Mouse (Mus musculus): ENCODE measurements at regions not wholly inside any gene's neighbourhood (a gene's known extent, or its start where the extent isn't known, plus 50 kb on each side); places are given as distances from the start of the nearest gene placed in this dataset.

GRCm38 (mm10) chr11:90844266-90844924, 156.2 kb upstream of the Tom1l1 start:
- Histone ChIP-seq H3K36me3 (no peaks in the 10 kb centered on the region), H3K4me3 (replicated peaks) (no peak overlapping the region), H3K9ac (replicated peaks) (no peak overlapping the region), H3K4me1 (replicated peaks) (no peaks in the 10 kb centered on the region), H3K9me3 (peaks cover 4% of the 10 kb centered on the region; the same call in 1 of the 2 replicates), H3K4me2 (replicated peaks) (no peak overlapping the region), H3K27me3 (no peaks in the 10 kb centered on the region), H3K27ac (no peak overlapping the region)
- no peak for ATAC-seq
- WGBS: 66% methylated on average over 15 of the region's 15 CpGs

- Histone ChIP-seq H3K9ac (replicated peaks) (no peak overlapping the region), H3K27ac (no peak overlapping the region), H3K4me1 (replicated peaks) (no peaks in the 10 kb centered on the region), H3K4me2 (replicated peaks) (no peak overlapping the region), H3K9me3 (peaks cover 3% of the 10 kb centered on the region; the same call in 1 of the 2 replicates), H3K36me3 (no peaks in the 10 kb centered on the region), H3K4me3 (replicated peaks) (no peak overlapping the region), H3K27me3 (no peaks in the 10 kb centered on the region)
- WGBS: 82% methylated on average over 1 of the region's 1 CpGs
- no peak for ATAC-seq
These were observed 150.0 kb upstream of the Tom1l1 start for GRCm38 (mm10) chr11:90838161-90838560.

DNA sequence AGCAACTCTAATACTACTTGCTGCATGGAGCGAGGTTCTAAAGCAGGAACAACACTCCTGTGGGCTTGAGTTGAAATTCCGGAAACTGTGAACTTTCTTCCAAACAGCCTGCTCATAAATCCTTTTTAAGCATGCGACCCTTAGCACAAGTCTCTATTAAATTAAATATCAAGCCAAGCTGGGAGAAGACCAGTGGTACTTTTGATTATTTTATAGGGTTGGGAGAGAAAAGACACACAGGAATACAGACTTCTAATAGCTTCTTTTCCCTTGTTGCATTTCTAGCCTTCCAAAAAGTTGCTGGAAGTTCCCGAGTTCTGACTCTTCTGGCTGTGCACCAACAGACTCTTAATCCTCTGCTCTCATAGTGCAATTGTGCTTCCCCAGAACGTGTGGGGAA, 136.6 kb upstream of the Tom1l1 start:
- Histone ChIP-seq H3K36me3 (no peaks in the 10 kb centered on the region), H3K4me1 (replicated peaks) (no peaks in the 10 kb centered on the region), H3K27ac (no peak overlapping the region), H3K4me2 (replicated peaks) (no peak overlapping the region), H3K4me3 (replicated peaks) (no peak overlapping the region), H3K9me3 (no peaks in the 10 kb centered on the region), H3K27me3 (no peaks in the 10 kb centered on the region), H3K9ac (replicated peaks) (no peak overlapping the region)
- ATAC-seq: no peak
- 68% methylated on average over 5 of the region's 5 CpGs for WGBS

DNA sequence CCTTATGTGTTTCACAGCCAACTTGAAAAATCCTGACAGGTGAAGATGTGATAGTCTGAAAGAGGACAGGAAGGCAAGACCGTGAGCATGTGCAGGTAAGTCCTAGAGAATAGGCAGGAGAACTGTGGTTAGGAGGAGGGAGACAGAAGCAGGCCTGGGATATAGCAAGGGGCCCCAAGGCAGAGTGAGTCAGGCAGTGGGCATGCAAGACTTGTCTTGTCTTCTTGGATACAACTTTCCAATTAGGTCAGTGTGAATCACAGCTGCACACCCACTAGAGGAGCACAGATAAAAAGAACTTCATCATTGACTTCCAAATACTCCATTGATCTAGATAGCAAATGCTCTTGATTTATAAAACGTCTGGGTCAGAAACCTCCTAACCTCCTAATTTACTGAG, 128.6 kb upstream of the Tom1l1 start:
- Histone ChIP-seq H3K4me2 (replicated peaks) (no peak overlapping the region), H3K4me3 (replicated peaks) (no peak overlapping the region), H3K4me1 (replicated peaks) (no peaks in the 10 kb centered on the region), H3K36me3 (no peaks in the 10 kb centered on the region), H3K27me3 (no peaks in the 10 kb centered on the region), H3K27ac (no peak overlapping the region), H3K9me3 (no peaks in the 10 kb centered on the region), H3K9ac (replicated peaks) (no peak overlapping the region)
- no peak for ATAC-seq
- WGBS: 79% methylated on average over 2 of the region's 2 CpGs

DNA sequence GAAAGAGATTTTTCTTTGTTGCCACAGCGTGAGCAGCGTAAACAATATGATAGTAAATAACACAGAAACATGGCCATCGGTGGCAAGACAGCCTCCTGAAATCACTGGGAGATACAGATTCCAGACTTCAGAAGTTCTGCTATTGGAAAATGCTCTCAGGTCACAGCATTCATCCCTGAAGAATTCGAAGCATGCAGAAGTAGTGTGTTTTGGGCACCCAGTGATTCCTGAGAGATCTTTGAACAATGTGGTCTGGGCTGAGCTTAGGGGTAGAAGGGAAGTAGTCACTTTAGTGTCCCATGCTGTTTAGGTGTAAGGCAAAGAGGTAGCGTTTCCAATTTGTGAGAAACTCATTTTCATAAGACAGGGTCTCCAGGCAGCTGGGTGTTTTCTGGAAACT, 126.3 kb upstream of the Tom1l1 start:
- Histone ChIP-seq H3K27ac (no peak overlapping the region), H3K4me2 (replicated peaks) (no peak overlapping the region), H3K36me3 (no peaks in the 10 kb centered on the region), H3K4me1 (replicated peaks) (no peaks in the 10 kb centered on the region), H3K9ac (replicated peaks) (no peak overlapping the region), H3K27me3 (no peaks in the 10 kb centered on the region), H3K4me3 (replicated peaks) (no peak overlapping the region), H3K9me3 (no peaks in the 10 kb centered on the region)
- WGBS: 90% methylated on average over 5 of the region's 5 CpGs
- no peak for ATAC-seq

GRCm38 (mm10) chr11:90812971-90813370, 124.8 kb upstream of the Tom1l1 start:
- WGBS: 76% methylated on average over 2 of the region's 2 CpGs

GRCm38 (mm10) chr11:90812530-90812929, 124.4 kb upstream of the Tom1l1 start:
- ATAC-seq: no peak
- Histone ChIP-seq H3K4me2 (replicated peaks) (no peak overlapping the region), H3K9ac (replicated peaks) (no peak overlapping the region), H3K4me3 (replicated peaks) (no peak overlapping the region), H3K4me1 (replicated peaks) (no peaks in the 10 kb centered on the region), H3K27ac (no peak overlapping the region), H3K9me3 (no peaks in the 10 kb centered on the region), H3K36me3 (no peaks in the 10 kb centered on the region), H3K27me3 (no peaks in the 10 kb centered on the region)
- 89% methylated on average over 4 of the region's 4 CpGs for WGBS

More at GRCm38 (mm10) chr11:90812971-90813370, 124.8 kb upstream of the Tom1l1 start:
- Histone ChIP-seq H3K4me1 (replicated peaks) (no peaks in the 10 kb centered on the region), H3K4me2 (replicated peaks) (no peak overlapping the region), H3K9me3 (no peaks in the 10 kb centered on the region), H3K4me3 (replicated peaks) (no peak overlapping the region), H3K9ac (replicated peaks) (no peak overlapping the region), H3K36me3 (no peaks in the 10 kb centered on the region), H3K27me3 (no peaks in the 10 kb centered on the region), H3K27ac (no peak overlapping the region)
- ATAC-seq: no peak

- H3K27ac ChIP-seq: no peak overlapping the region
- no peak overlapping the region for H3K4me3 ChIP-seq (replicated peaks)
- WGBS: 76% methylated on average over 1 of the region's 1 CpGs
- no peaks in the 10 kb centered on the region for H3K4me1 ChIP-seq (replicated peaks)
- ATAC-seq: no peak
- H3K27me3 ChIP-seq: no peaks in the 10 kb centered on the region
- no peaks in the 10 kb centered on the region for H3K36me3 ChIP-seq
- H3K9me3 ChIP-seq: no peaks in the 10 kb centered on the region
- no peak overlapping the region for H3K9ac ChIP-seq (replicated peaks)
- no peak overlapping the region for H3K4me2 ChIP-seq (replicated peaks)
These were observed 120.3 kb upstream of the Tom1l1 start for GRCm38 (mm10) chr11:90808443-90808842.

GRCm38 (mm10) chr11:90807343-90807742, 119.2 kb upstream of the Tom1l1 start:
- H3K4me3 ChIP-seq (replicated peaks): no peak overlapping the region
- ATAC-seq: no peak
- H3K9ac ChIP-seq (replicated peaks): no peak overlapping the region
- no peaks in the 10 kb centered on the region for H3K4me1 ChIP-seq (replicated peaks)
- no peaks in the 10 kb centered on the region for H3K9me3 ChIP-seq
- no peaks in the 10 kb centered on the region for H3K36me3 ChIP-seq
- no peaks in the 10 kb centered on the region for H3K27me3 ChIP-seq
- no peak overlapping the region for H3K27ac ChIP-seq
- 81% methylated on average over 5 of the region's 5 CpGs for WGBS
- H3K4me2 ChIP-seq (replicated peaks): no peak overlapping the region

DNA sequence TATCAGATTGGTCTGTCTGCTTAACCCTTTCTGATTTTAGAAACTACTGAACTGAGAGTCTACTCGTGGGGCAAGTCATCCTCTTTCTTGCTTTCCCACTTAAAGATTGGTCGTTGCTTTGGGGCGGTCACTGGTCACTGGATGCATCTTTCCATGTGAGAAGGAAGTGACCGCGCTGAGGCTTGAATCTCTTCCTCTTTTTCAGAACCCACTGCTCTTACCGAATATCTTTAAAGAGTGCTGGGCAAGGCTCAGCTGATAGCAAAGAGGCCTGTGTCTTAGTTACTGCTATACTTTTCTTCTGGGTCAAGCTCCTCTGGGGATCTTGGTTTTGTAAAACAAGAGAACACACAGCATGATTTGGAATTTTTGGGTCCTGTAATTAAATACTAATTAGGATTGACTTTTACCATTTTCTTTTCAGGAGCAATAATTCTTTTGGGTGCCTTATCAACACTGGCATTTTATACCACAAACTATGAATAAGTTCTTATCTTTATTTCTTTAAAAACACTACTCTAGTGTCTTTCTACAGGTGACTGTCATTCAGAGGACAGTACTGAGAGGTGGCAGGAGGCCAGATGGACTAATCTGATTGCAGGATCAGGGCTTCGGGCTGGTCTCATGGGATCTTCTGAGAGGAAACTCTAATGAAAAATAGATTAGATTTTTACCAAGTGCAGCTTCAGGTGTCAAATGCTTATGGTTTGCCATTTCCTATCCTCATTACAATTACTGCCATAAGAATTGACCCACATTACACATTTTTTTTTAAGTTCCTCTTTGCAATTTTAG, 114.6 kb upstream of the Tom1l1 start:
- Histone ChIP-seq H3K9me3 (no peaks in the 10 kb centered on the region), H3K36me3 (no peaks in the 10 kb centered on the region), H3K27ac (no peak overlapping the region), H3K27me3 (no peaks in the 10 kb centered on the region), H3K9ac (replicated peaks) (no peak overlapping the region), H3K4me3 (replicated peaks) (no peak overlapping the region), H3K4me2 (replicated peaks) (no peak overlapping the region), H3K4me1 (replicated peaks) (no peaks in the 10 kb centered on the region)
- no peak for ATAC-seq
- 82% methylated on average over 7 of the region's 7 CpGs for WGBS

GRCm38 (mm10) chr11:90797577-90797976, 109.4 kb upstream of the Tom1l1 start:
- 95% methylated on average over 2 of the region's 2 CpGs for WGBS
- Histone ChIP-seq H3K9ac (replicated peaks) (no peak overlapping the region), H3K4me1 (replicated peaks) (no peaks in the 10 kb centered on the region), H3K4me2 (replicated peaks) (no peak overlapping the region), H3K9me3 (no peaks in the 10 kb centered on the region), H3K4me3 (replicated peaks) (no peak overlapping the region), H3K36me3 (no peaks in the 10 kb centered on the region), H3K27ac (no peak overlapping the region), H3K27me3 (no peaks in the 10 kb centered on the region)
- no peak for ATAC-seq

GRCm38 (mm10) chr11:90783537-90783936, 95.4 kb upstream of the Tom1l1 start:
- no peak overlapping the region for H3K27ac ChIP-seq
- no peaks in the 10 kb centered on the region for H3K36me3 ChIP-seq
- no peaks in the 10 kb centered on the region for H3K4me1 ChIP-seq (replicated peaks)
- H3K9ac ChIP-seq (replicated peaks): no peak overlapping the region
- ATAC-seq: peak; percentile 58
- H3K4me3 ChIP-seq (replicated peaks): no peak overlapping the region
- H3K9me3 ChIP-seq: no peaks in the 10 kb centered on the region
- H3K4me2 ChIP-seq (replicated peaks): no peak overlapping the region
- no peaks in the 10 kb centered on the region for H3K27me3 ChIP-seq
- 86% methylated on average over 8 of the region's 8 CpGs for WGBS
